ENCODE assay signal across 7 mouse cellular contexts in genomic region chr7:110221051-110221585, GRCm38 (mm10). TPM values are rescaled to one million over a fixed set of nuclear protein-coding genes. Genes with fewer than 3 reads are reported as not detected.
A peak's percentile ranks its signal among the peaks of the same experiment; 100 is the strongest.
DNase-seq lines count a peak whose midpoint lies in the region; ATAC-seq and TF ChIP-seq lines count a peak whose summit lies in the region.

No protein-coding gene starts in this region.

- no peak for ATAC-seq in embryonic facial prominence, embryonic 13.5 days (ENCODE audit: insufficient number of reproducible peaks, insufficient read depth, low FRiP score, low TSS enrichment, low read depth)
- peak; percentile 55 for ATAC-seq in intestine, postnatal 0 days
- ATAC-seq in midbrain, embryonic 12.5 days (ENCODE audit: low FRiP score, low read depth) = no peak

- TF ChIP-seq CTCF in thymus, adult 2 months (IDR thresholded peaks at IDR 0.05; ENCODE audit: borderline replicate concordance, control insufficient read depth, extremely low read depth, insufficient read depth, low read length, poor library complexity) = no peak
- peak; percentile 63 for TF ChIP-seq CTCF in intestine, postnatal 0 days (IDR thresholded peaks at IDR 0.05; ENCODE audit: low read depth)

- peak overlapping the region; percentile 78 for H3K4me3 ChIP-seq in thymus, adult 2 months (ENCODE audit: control insufficient read depth, insufficient read depth, low read length)
- peak overlapping the region; percentile 85 for H3K4me3 ChIP-seq in embryonic facial prominence, embryonic 13.5 days
- H3K4me3 ChIP-seq in intestine, postnatal 0 days (ENCODE audit: low read depth, low read length) = peak overlapping the region; percentile 96
- peak overlapping the region; percentile 78 for H3K4me3 ChIP-seq in midbrain, embryonic 12.5 days

- peak overlapping the region; percentile 94 for H3K9ac ChIP-seq in embryonic facial prominence, embryonic 13.5 days
- peak overlapping the region; percentile 85 for H3K9ac ChIP-seq in intestine, postnatal 0 days (ENCODE audit: low read depth, low read length)
- peak overlapping the region; percentile 79; the same call in 1 of the 2 replicates for H3K9ac ChIP-seq in midbrain, embryonic 12.5 days (replicated peaks)

- no peaks in the 10 kb centered on the region for H3K27me3 ChIP-seq in thymus, adult 2 months (ENCODE audit: control insufficient read depth, insufficient read depth, low read length)
- no peaks in the 10 kb centered on the region for H3K27me3 ChIP-seq in embryonic facial prominence, embryonic 13.5 days
- H3K27me3 ChIP-seq in intestine, postnatal 0 days (replicated peaks; ENCODE audit: control insufficient read depth, insufficient read depth, low read length) = no peaks in the 10 kb centered on the region
- H3K27me3 ChIP-seq in midbrain, embryonic 12.5 days = no peaks in the 10 kb centered on the region

- no peak for DNase-seq in thymus, adult 2 months
- no peak for DNase-seq in thymus, postnatal 4 days
- DNase-seq in gastrocnemius, adult 8-10 months (ENCODE audit: low spot score in 2 of 2) = no peak
- DNase-seq in layer of hippocampus, adult 9-10 months (ENCODE audit: low spot score) = no peak

- H3K9me3 ChIP-seq in embryonic facial prominence, embryonic 13.5 days = no peaks in the 10 kb centered on the region
- H3K9me3 ChIP-seq in intestine, postnatal 0 days (ENCODE audit: control insufficient read depth) = no peaks in the 10 kb centered on the region
- no peaks in the 10 kb centered on the region for H3K9me3 ChIP-seq in midbrain, embryonic 12.5 days

- H3K4me2 ChIP-seq in embryonic facial prominence, embryonic 13.5 days = peak overlapping the region; percentile 72
- H3K4me2 ChIP-seq in intestine, postnatal 0 days (replicated peaks; ENCODE audit: low read depth) = peak overlapping the region; percentile 83
- peak overlapping the region; percentile 84 for H3K4me2 ChIP-seq in midbrain, embryonic 12.5 days (replicated peaks)

- TF ChIP-seq POLR2A in thymus, adult 2 months (IDR thresholded peaks at IDR 0.05; ENCODE audit: control insufficient read depth, extremely low read depth, insufficient read depth, low read length, poor library complexity) = no peak

- H3K36me3 ChIP-seq in thymus, adult 2 months (ENCODE audit: control insufficient read depth, insufficient read depth, low read length) = no peaks in the 10 kb centered on the region
- peaks cover 4% of the 10 kb centered on the region for H3K36me3 ChIP-seq in embryonic facial prominence, embryonic 13.5 days
- peaks cover 6% of the 10 kb centered on the region; the same call in 1 of the 2 replicates for H3K36me3 ChIP-seq in intestine, postnatal 0 days (ENCODE audit: control insufficient read depth, insufficient read depth)
- 0 out of 2 replicates have a peak, but pooled peaks cover 3% of the 10 kb centered on the region for H3K36me3 ChIP-seq in midbrain, embryonic 12.5 days

- no peak overlapping the region for H3K27ac ChIP-seq in thymus, adult 2 months (ENCODE audit: control insufficient read depth, insufficient read depth, low read length)
- peak overlapping the region; percentile 95 for H3K27ac ChIP-seq in embryonic facial prominence, embryonic 13.5 days
- peak overlapping the region; percentile 87 for H3K27ac ChIP-seq in intestine, postnatal 0 days (ENCODE audit: low read depth, low read length)
- no peak overlapping the region for H3K27ac ChIP-seq in midbrain, embryonic 12.5 days (replicated peaks)

- peaks cover 3% of the 10 kb centered on the region for H3K4me1 ChIP-seq in thymus, adult 2 months (replicated peaks; ENCODE audit: control insufficient read depth, insufficient read depth, low read length)
- peaks cover 12% of the 10 kb centered on the region for H3K4me1 ChIP-seq in embryonic facial prominence, embryonic 13.5 days
- 0 out of 2 replicates have a peak, but pooled peaks cover 3% of the 10 kb centered on the region for H3K4me1 ChIP-seq in intestine, postnatal 0 days (replicated peaks; ENCODE audit: control insufficient read depth, insufficient read depth, low read length)
- no peaks in the 10 kb centered on the region; the same call in 1 of the 2 replicates for H3K4me1 ChIP-seq in midbrain, embryonic 12.5 days

- 17% methylated on average over 8 of the region's 8 CpGs for WGBS in thymus, adult 2 months
- 17% methylated on average over 8 of the region's 8 CpGs for WGBS in embryonic facial prominence, embryonic 13.5 days
- 17% methylated on average over 8 of the region's 8 CpGs for WGBS in intestine, postnatal 0 days
- WGBS in midbrain, embryonic 12.5 days = 20% methylated on average over 8 of the region's 8 CpGs

RNA-seq across cellular contexts. Expression of gene Swap70, which starts 0.4 kb away (rescaled TPM):
- 18.3 and 20.1 TPM in 2 replicates for polyA plus RNA-seq in thymus, adult 2 months (2012; rRNA removed)
- 42.1 and 49.5 TPM in 2 replicates for polyA plus RNA-seq in embryonic facial prominence, embryonic 13.5 days (2015; fragmentation: Nextera tagmentation; extraction: Ambion mirVana)
- polyA plus RNA-seq in intestine, postnatal 0 days (2015; fragmentation: Nextera tagmentation; extraction: Ambion mirVana) = 11.1 and 12.9 TPM in 2 replicates
- 17.0 and 19.2 TPM in 2 replicates for polyA plus RNA-seq in midbrain, embryonic 12.5 days (2016; fragmentation: Nextera tagmentation; extraction: Ambion mirVana)
- total RNA-seq in gastrocnemius, adult 8-10 months (2022) = 1 to 10 TPM; 4.5 to 6.0 (median 5.4) TPM

Comparison
In these comparisons a context has a peak if more than half of its experiments do, and no peak if none do; other contexts are left out.
1. H3K27ac ChIP-seq: peak in embryonic facial prominence, embryonic 13.5 days (single experiment) and intestine, postnatal 0 days (single experiment); none in thymus, adult 2 months (single experiment) and midbrain, embryonic 12.5 days (single experiment).
2. Peak in every context shown above with its lines, with median percentiles within 50 percentile points of each other: H3K4me3 ChIP-seq, H3K4me2 ChIP-seq and H3K9ac ChIP-seq.